Mouse (Mus musculus): ENCODE measurements around the gene Rnf40. TPM values are rescaled to one million over a fixed set of nuclear protein-coding genes. Genes with fewer than 3 reads are reported as not detected.

Rnf40 gene
- polyA plus RNA-seq, 1 experiment from 2014 or later: 32.4 TPM

DNA sequence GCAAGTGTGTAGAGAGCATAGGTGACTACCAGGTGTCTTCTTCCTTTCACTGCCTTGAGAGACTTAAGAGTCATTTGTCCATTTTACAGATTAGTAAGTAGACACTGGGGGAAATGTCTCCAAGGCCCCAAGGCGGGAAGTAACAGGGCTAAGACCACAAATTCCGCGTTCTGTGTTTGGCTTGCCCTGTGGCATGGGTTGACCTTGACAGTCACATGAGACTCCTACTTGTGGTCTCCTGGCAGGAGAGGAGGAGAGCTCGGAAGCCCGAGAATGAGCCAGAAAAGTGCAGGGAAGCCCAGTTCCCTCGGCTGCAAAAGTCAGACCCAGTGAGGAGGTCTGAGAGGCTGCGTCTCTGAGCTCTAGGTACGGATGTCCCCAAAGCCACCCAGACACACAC is 24.9 kb downstream of the Rnf40 start:
- no peaks in the 10 kb centered on the region for H3K27me3 ChIP-seq (ENCODE audit: insufficient read depth, low read length)
- peak overlapping the region; percentile 90 for H3K9ac ChIP-seq (ENCODE audit: low read depth, low read length)
- ATAC-seq (replicated peaks; ENCODE audit: low FRiP score, low read depth) (no peak), DNase-seq (ENCODE audit: low spot score) (no peak)
- TF ChIP-seq CTCF (IDR thresholded peaks at IDR 0.05; ENCODE audit: low read depth): no peak
- H3K4me3 ChIP-seq (replicated peaks; ENCODE audit: low read depth, low read length): 0 out of 2 replicates have a peak overlapping the region, but pooled peaks have one; percentile 91
- H3K27ac ChIP-seq: no peak overlapping the region
- H3K4me2 ChIP-seq (ENCODE audit: low read length): peak overlapping the region; percentile 85
- H3K4me1 ChIP-seq (replicated peaks; ENCODE audit: insufficient read depth, low read length): peaks cover 12% of the 10 kb centered on the region
- WGBS: 75% methylated on average over 8 of the region's 8 CpGs
- H3K9me3 ChIP-seq (replicated peaks; ENCODE audit: low read length): no peaks in the 10 kb centered on the region
- peaks cover 42% of the 10 kb centered on the region for H3K36me3 ChIP-seq (ENCODE audit: insufficient read depth, low read length)

DNA sequence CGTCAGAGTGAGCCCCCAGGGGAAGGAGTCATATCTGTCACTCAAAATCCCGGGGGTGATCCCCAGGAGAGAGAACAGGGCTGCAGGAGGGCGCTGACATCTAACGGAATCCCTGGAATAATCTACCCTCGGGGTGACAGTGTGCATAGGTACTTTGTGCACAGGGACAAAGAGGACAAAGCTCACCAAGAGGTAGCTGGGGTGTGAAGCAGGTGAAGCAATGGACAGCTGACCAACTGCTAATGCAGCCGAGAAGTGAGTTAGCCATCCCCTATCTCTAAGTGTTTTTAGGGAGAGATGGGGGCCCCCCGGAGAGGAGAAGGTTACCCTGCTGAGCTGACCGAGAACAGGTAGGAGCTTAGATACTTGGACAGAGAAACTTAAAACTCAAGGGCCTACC is 25.5 kb downstream of the Rnf40 start:
- peaks cover 37% of the 10 kb centered on the region for H3K36me3 ChIP-seq (ENCODE audit: insufficient read depth, low read length)
- no peak for ATAC-seq (replicated peaks; ENCODE audit: low FRiP score, low read depth)
- H3K9me3 ChIP-seq (replicated peaks; ENCODE audit: low read length): no peaks in the 10 kb centered on the region
- peak overlapping the region; percentile 92 for H3K27ac ChIP-seq
- peak overlapping the region; percentile 90 for H3K9ac ChIP-seq (ENCODE audit: low read depth, low read length)
- no peaks in the 10 kb centered on the region for H3K27me3 ChIP-seq (ENCODE audit: insufficient read depth, low read length)
- TF ChIP-seq CTCF (IDR thresholded peaks at IDR 0.05; ENCODE audit: low read depth): no peak
- H3K4me3 ChIP-seq (replicated peaks; ENCODE audit: low read depth, low read length): peak overlapping the region; percentile 91
- peak overlapping the region; percentile 85 for H3K4me2 ChIP-seq (ENCODE audit: low read length)
- no peak for DNase-seq (ENCODE audit: low spot score)
- H3K4me1 ChIP-seq (replicated peaks; ENCODE audit: insufficient read depth, low read length): peaks cover 12% of the 10 kb centered on the region
- WGBS: 18% methylated on average over 8 of the region's 8 CpGs

DNA sequence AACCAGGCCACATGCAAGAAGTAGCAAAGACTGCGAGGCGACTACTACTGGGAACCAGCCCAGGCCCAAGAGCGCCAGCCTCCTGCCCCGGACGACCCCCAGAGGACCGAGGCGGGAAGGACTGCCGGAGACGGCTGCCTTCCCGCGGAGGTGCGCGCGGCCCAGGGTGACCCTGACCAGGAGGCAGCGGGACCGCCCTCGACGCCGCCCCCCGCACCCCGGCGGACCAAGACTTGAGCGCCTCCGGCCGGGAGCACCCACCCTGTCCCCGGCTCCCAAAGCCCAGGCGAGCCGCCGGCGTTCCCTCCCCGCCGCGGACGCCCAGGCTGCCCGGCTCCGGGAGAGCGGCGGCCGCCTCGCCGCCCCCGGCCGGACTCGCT is 25.9 kb downstream of the Rnf40 start:
- no peaks in the 10 kb centered on the region for H3K27me3 ChIP-seq (ENCODE audit: insufficient read depth, low read length)
- peak; percentile 63 for ATAC-seq (replicated peaks; ENCODE audit: low FRiP score, low read depth)
- DNase-seq (ENCODE audit: low spot score): peak; percentile 71
- WGBS: 3% methylated on average over 30 of the region's 44 CpGs
- peak overlapping the region; percentile 90 for H3K9ac ChIP-seq (ENCODE audit: low read depth, low read length)
- H3K4me2 ChIP-seq (ENCODE audit: low read length): peak overlapping the region; percentile 85
- peaks cover 12% of the 10 kb centered on the region for H3K4me1 ChIP-seq (replicated peaks; ENCODE audit: insufficient read depth, low read length)
- H3K27ac ChIP-seq: peak overlapping the region; percentile 92
- H3K36me3 ChIP-seq (ENCODE audit: insufficient read depth, low read length): peaks cover 33% of the 10 kb centered on the region
- peak overlapping the region; percentile 91 for H3K4me3 ChIP-seq (replicated peaks; ENCODE audit: low read depth, low read length)
- no peak for TF ChIP-seq CTCF (IDR thresholded peaks at IDR 0.05; ENCODE audit: low read depth)
- no peaks in the 10 kb centered on the region for H3K9me3 ChIP-seq (replicated peaks; ENCODE audit: low read length)

DNA sequence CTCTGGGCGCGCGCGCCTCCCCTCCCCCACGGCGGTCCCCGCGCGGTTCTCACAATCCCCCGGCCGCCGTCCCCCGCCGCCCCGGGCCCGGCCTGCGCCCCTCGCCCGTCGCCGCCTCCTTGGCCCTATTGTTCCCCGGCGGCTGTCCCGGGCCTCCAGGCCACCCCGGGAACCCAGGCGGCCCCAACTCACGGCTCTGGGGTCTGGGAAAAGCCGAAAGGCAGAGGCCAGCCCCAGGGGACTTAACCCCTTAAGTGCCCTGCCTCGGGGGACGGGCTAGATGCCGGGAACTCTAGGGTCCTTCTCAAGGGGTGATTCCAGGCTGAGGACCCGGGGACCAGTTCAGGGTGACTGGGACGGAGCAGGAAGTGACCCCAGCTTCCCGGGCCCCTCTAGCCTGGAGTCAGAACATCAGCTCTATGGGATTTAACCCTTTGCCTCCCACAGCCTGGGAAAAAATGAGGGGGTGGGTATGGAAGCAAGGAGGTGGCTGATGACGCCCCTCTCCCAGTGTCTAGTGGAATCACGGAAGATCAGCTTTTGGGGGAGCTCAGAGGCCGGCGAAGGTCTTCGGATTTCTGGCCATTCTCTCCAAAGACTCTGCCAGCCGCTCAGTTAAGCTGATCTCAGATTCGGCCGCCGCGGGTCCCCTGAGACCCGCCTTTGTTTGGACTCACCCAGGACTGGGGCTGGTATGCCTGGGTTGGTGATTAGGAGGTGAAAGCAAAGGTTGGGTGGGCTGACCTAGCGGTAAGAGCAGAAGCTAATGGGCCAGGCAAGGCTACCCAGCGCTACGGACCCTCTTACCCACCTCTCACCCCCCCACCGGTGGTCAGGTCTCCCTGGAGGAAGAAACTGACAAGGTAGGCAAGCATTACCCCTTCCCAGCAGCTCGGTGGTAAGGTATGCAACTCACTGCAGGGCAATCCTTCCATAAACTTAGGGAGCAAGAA is 26.6 kb downstream of the Rnf40 start, which contains the start of gene Zfp629:
Gene Zfp629, minus strand, starts transcription at position 907 of the 953 bp plus-strand sequence.
- 4% methylated on average over 49 of the region's 50 CpGs for WGBS
- DNase-seq (ENCODE audit: low spot score) (peak; percentile 92), ATAC-seq (replicated peaks; ENCODE audit: low FRiP score, low read depth) (peak; percentile 90)

DNA sequence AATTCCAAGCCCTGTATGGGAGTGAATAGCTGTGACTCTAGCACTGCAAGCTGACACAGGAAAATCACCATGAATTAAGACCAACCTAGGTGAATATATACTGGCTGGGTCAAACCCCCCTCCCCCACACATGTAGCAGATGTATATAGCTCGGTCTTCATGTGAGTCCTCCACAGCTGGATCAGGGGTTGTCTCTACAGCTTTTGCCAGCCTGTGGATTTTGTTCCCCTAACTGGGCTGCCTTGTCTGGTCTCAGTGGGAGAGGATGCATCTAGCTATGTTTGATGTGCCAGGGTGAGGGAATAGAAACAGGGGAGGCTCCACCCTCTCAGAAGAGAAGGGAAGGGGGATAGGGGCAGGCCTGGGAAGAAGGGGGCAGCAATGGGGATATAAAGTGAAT is 27.8 kb downstream of the Rnf40 start:
- DNase-seq (ENCODE audit: low spot score) (no peak), ATAC-seq (replicated peaks; ENCODE audit: low FRiP score, low read depth) (no peak)
- H3K9me3 ChIP-seq (replicated peaks; ENCODE audit: low read length): no peaks in the 10 kb centered on the region
- H3K4me3 ChIP-seq (replicated peaks; ENCODE audit: low read depth, low read length): no peak overlapping the region
- no peak for TF ChIP-seq CTCF (IDR thresholded peaks at IDR 0.05; ENCODE audit: low read depth)
- H3K27me3 ChIP-seq (ENCODE audit: insufficient read depth, low read length): no peaks in the 10 kb centered on the region
- no peak overlapping the region for H3K27ac ChIP-seq
- peaks cover 15% of the 10 kb centered on the region for H3K36me3 ChIP-seq (ENCODE audit: insufficient read depth, low read length)
- 63% methylated on average over 1 of the region's 1 CpGs for WGBS
- H3K4me1 ChIP-seq (replicated peaks; ENCODE audit: insufficient read depth, low read length): peaks cover 12% of the 10 kb centered on the region
- no peak overlapping the region for H3K4me2 ChIP-seq (ENCODE audit: low read length)
- H3K9ac ChIP-seq (ENCODE audit: low read depth, low read length): no peak overlapping the region

More for the DNA sequence above, 26.6 kb downstream of the Rnf40 start, which contains the start of gene Zfp629:
- TF ChIP-seq CTCF (IDR thresholded peaks at IDR 0.05; ENCODE audit: low read depth): no peak
- Histone ChIP-seq H3K27ac (peak within 1 kb of the TSS; percentile 92), H3K4me3 (replicated peaks; ENCODE audit: low read depth, low read length) (peak within 1 kb of the TSS; percentile 91), H3K27me3 (ENCODE audit: insufficient read depth, low read length) (no peaks in the 10 kb centered on the region), H3K9me3 (replicated peaks; ENCODE audit: low read length) (no peaks in the 10 kb centered on the region), H3K36me3 (ENCODE audit: insufficient read depth, low read length) (peaks cover 27% of the 10 kb centered on the region), H3K4me2 (ENCODE audit: low read length) (peak within 1 kb of the TSS; percentile 85), H3K4me1 (replicated peaks; ENCODE audit: insufficient read depth, low read length) (peaks cover 12% of the 10 kb centered on the region), H3K9ac (ENCODE audit: low read depth, low read length) (peak within 1 kb of the TSS; percentile 90)

DNA sequence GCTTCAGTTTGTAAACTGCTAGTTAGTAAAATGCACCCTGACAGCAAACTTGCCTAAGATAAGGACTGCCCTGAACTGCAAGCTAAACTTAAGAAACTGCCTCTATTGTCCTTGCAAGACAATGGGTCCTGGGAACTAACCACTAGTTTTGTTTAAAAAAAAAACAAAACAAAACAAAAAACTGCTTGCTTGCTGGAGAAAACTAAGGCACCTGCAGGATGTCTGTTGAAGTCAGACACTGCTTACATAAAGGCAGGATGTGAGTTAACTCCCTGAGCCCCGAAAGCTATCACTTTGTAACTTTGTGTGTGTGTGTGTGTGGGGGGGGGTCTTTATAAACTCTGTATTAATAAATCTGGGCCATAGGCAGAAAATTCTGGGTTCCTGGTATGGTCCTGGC is 28.3 kb downstream of the Rnf40 start:
- H3K27me3 ChIP-seq (ENCODE audit: insufficient read depth, low read length): no peaks in the 10 kb centered on the region
- H3K9ac ChIP-seq (ENCODE audit: low read depth, low read length): no peak overlapping the region
- DNase-seq (ENCODE audit: low spot score) (no peak), ATAC-seq (replicated peaks; ENCODE audit: low FRiP score, low read depth) (no peak)
- 66% methylated on average over 1 of the region's 1 CpGs for WGBS
- H3K4me2 ChIP-seq (ENCODE audit: low read length): no peak overlapping the region
- peaks cover 10% of the 10 kb centered on the region for H3K36me3 ChIP-seq (ENCODE audit: insufficient read depth, low read length)
- no peak overlapping the region for H3K4me3 ChIP-seq (replicated peaks; ENCODE audit: low read depth, low read length)
- no peaks in the 10 kb centered on the region for H3K9me3 ChIP-seq (replicated peaks; ENCODE audit: low read length)
- peaks cover 12% of the 10 kb centered on the region for H3K4me1 ChIP-seq (replicated peaks; ENCODE audit: insufficient read depth, low read length)
- TF ChIP-seq CTCF (IDR thresholded peaks at IDR 0.05; ENCODE audit: low read depth): no peak
- no peak overlapping the region for H3K27ac ChIP-seq

Data from kidney, postnatal 0 days (tissue).